Mouse (Mus musculus): ENCODE measurements around the gene Egfl7.

- TF ChIP-seq CTCF (IDR thresholded peaks at IDR 0.05; ENCODE audit: borderline replicate concordance, insufficient read depth, low read length): no peak
- TF ChIP-seq POLR2A (IDR thresholded peaks at IDR 0.05; ENCODE audit: low read depth, low read length): no peak
Observed at GRCm38 (mm10) chr2:26603159-26603558, 23.3 kb downstream of the Egfl7 start.
